ENCODE assay signal across 22 mouse cellular contexts in the genomic region with DNA sequence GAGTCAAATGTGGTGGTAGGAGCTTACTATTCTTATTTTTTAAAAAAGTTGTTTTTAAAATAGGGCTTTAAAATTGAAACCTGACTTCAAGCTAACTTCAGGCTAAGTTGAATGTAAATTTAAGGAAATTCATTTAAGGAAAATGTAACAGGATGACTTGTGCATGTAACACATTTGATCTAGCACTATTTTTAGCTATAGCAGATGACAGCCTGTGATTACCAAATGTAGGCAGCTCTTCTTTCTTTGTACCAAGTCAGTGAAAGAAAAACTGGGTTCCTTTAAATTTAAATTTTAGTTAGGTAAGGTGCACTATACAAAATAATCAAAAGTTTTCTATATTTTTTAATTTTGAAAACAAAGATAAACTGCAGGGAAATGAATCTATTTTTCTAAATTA.
"Had no signal": no experiment of that assay in that cellular context is flagged by ENCODE, and none has a peak within 500 bp of the region (broad histone marks: within the 10 kb centered on the region; RNA-seq: fewer than 3 reads in every experiment).

No protein-coding gene starts in this region.

- H3K4me1 ChIP-seq: limb, embryonic 12.5 days; limb, embryonic 15.5 days; lung, embryonic 15.5 days; midbrain, embryonic 12.5 days had no signal

- H3K9ac ChIP-seq: kidney, embryonic 15.5 days; limb, embryonic 12.5 days; limb, embryonic 15.5 days; liver, embryonic 14.5 days; lung, embryonic 15.5 days; midbrain, embryonic 12.5 days; midbrain, embryonic 15.5 days; neural tube, embryonic 13.5 days had no signal

- H3K27me3 ChIP-seq: kidney, embryonic 15.5 days; limb, embryonic 12.5 days; limb, embryonic 15.5 days; lung, embryonic 15.5 days; midbrain, embryonic 12.5 days; midbrain, embryonic 15.5 days; neural tube, embryonic 13.5 days had no signal

- H3K9me3 ChIP-seq: kidney, embryonic 15.5 days; limb, embryonic 12.5 days; limb, embryonic 15.5 days; lung, embryonic 15.5 days; midbrain, embryonic 12.5 days; midbrain, embryonic 15.5 days; neural tube, embryonic 13.5 days had no signal

- H3K4me3 ChIP-seq: kidney, embryonic 15.5 days; limb, embryonic 12.5 days; limb, embryonic 15.5 days; lung, embryonic 15.5 days; midbrain, embryonic 12.5 days; midbrain, embryonic 15.5 days; myocyte; neural tube, embryonic 13.5 days had no signal

- H3K27ac ChIP-seq: kidney, embryonic 15.5 days; limb, embryonic 12.5 days; limb, embryonic 15.5 days; liver, embryonic 14.5 days; lung, embryonic 15.5 days; midbrain, embryonic 12.5 days; midbrain, embryonic 15.5 days; neural tube, embryonic 13.5 days; stomach, postnatal 0 days had no signal

- H3K36me3 ChIP-seq: kidney, embryonic 15.5 days; limb, embryonic 12.5 days; limb, embryonic 15.5 days; lung, embryonic 15.5 days; midbrain, embryonic 12.5 days; midbrain, embryonic 15.5 days; neural tube, embryonic 13.5 days had no signal

- H3K4me2 ChIP-seq: kidney, embryonic 15.5 days; limb, embryonic 12.5 days; limb, embryonic 15.5 days; liver, embryonic 11.5 days; lung, embryonic 15.5 days; midbrain, embryonic 12.5 days; midbrain, embryonic 15.5 days; neural tube, embryonic 13.5 days had no signal

- DNase-seq: kidney, adult 11 months; kidney, adult 8-10 months; kidney, postnatal 10 days; kidney, postnatal 36 days; left cerebral cortex, postnatal 4 days; lung, adult 18-20 months; lung, postnatal 10 days; lung, postnatal 4 days; retina, postnatal 1 day; right cerebral cortex, postnatal 25 days; thymus, postnatal 25 days had no signal

- ATAC-seq: midbrain, embryonic 15.5 days had no signal
